In the genomic region with DNA sequence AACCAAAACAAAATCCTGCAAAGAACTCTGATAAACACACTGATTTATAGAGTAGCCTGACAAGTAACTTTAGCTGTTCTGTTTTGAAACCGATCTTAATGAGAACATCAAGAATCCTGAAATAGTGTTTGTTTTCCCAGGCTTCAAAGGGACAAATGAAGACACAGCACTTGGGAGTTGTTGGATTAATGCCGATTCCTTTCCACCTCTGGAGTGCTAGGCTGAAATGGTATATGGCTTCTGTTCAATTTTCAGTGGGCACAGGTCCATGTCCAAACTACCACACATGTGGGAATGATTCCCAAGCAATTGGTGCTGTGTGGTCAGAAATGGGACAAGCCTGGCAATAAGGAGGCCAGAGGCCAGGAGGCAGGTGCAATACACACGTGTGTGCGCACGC, we compare ENCODE assay signal across 12 mouse cellular contexts. TPM values are rescaled to one million over a fixed set of nuclear protein-coding genes. Genes with fewer than 3 reads are reported as not detected.
A peak's percentile ranks its signal among the peaks of the same experiment; 100 is the strongest.
DNase-seq lines count a peak whose midpoint lies in the region; ATAC-seq and TF ChIP-seq lines count a peak whose summit lies in the region.
"Had no signal": no experiment of that assay in that cellular context is flagged by ENCODE, and none has a peak within 500 bp of the region (broad histone marks: within the 10 kb centered on the region; RNA-seq: fewer than 3 reads in every experiment).

No protein-coding gene starts in this region.

- DNase-seq in adrenal gland, postnatal 14 days: peak; percentile 32
- no peak for DNase-seq in adrenal gland, postnatal 25 days
- DNase-seq in layer of hippocampus, adult 2 months (ENCODE audit: low spot score in 2 of 2): no peak
- DNase-seq in layer of hippocampus, adult 11-12 months (ENCODE audit: low spot score): no peak
- peak; percentile 16 for DNase-seq in forelimb bud, embryonic 11.5 days (ENCODE audit: low read depth, low spot score)
- peak; percentile 9 for DNase-seq in lung, embryonic 14.5 days
- DNase-seq in right cerebral cortex, adult 18-20 months: no peak

- no peaks in the 10 kb centered on the region for H3K4me1 ChIP-seq in lung, embryonic 14.5 days (ENCODE audit: insufficient read depth)
- peaks cover 28% of the 10 kb centered on the region for H3K4me1 ChIP-seq in midbrain, embryonic 16.5 days (ENCODE audit: control insufficient read depth, insufficient read depth, low read length)

- peak overlapping the region; percentile 99 for H3K27ac ChIP-seq in layer of hippocampus, adult 2 months
- no peak overlapping the region for H3K27ac ChIP-seq in lung, embryonic 14.5 days (ENCODE audit: low read depth)
- H3K27ac ChIP-seq in midbrain, embryonic 16.5 days (ENCODE audit: low read length): no peak overlapping the region
- H3K27ac ChIP-seq: embryonic facial prominence, embryonic 12.5 days; heart, adult 2 months; midbrain, embryonic 15.5 days had no signal

- H3K36me3 ChIP-seq in lung, embryonic 14.5 days (ENCODE audit: insufficient read depth): no peaks in the 10 kb centered on the region
- H3K36me3 ChIP-seq in midbrain, embryonic 16.5 days (ENCODE audit: control insufficient read depth, insufficient read depth, low read length): peaks cover 2% of the 10 kb centered on the region; the same call in 1 of the 2 replicates
- H3K36me3 ChIP-seq: midbrain, embryonic 15.5 days had no signal

- ATAC-seq in lung, embryonic 14.5 days (ENCODE audit: insufficient read depth): no peak
- ATAC-seq in midbrain, embryonic 16.5 days: no peak
- ATAC-seq: midbrain, embryonic 15.5 days; Patski had no signal

- TF ChIP-seq CTCF in layer of hippocampus, adult 2 months (conservative IDR thresholded peaks at IDR 0.05): no peak
- no peak for TF ChIP-seq CTCF in lung, embryonic 14.5 days (IDR thresholded peaks at IDR 0.05; ENCODE audit: low read depth)

- no peaks in the 10 kb centered on the region for H3K9me3 ChIP-seq in lung, embryonic 14.5 days (ENCODE audit: low read depth, low read length)
- H3K9me3 ChIP-seq in midbrain, embryonic 16.5 days (replicated peaks; ENCODE audit: control insufficient read depth, low read length, poor library complexity, severe bottlenecking): no peaks in the 10 kb centered on the region
- H3K9me3 ChIP-seq: embryonic facial prominence, embryonic 12.5 days; midbrain, embryonic 15.5 days had no signal

- no peak overlapping the region for H3K4me2 ChIP-seq in lung, embryonic 14.5 days
- no peak overlapping the region for H3K4me2 ChIP-seq in midbrain, embryonic 16.5 days (ENCODE audit: low read length)
- H3K4me2 ChIP-seq: embryonic facial prominence, embryonic 12.5 days had no signal

- H3K9ac ChIP-seq in lung, embryonic 14.5 days: no peak overlapping the region
- no peak overlapping the region for H3K9ac ChIP-seq in midbrain, embryonic 16.5 days (ENCODE audit: low read depth, low read length)
- H3K9ac ChIP-seq: embryonic facial prominence, embryonic 12.5 days; midbrain, embryonic 15.5 days had no signal

- peak overlapping the region; percentile 38 for H3K4me3 ChIP-seq in layer of hippocampus, adult 2 months
- H3K4me3 ChIP-seq in lung, embryonic 14.5 days (ENCODE audit: low read depth, low read length): no peak overlapping the region
- no peak overlapping the region for H3K4me3 ChIP-seq in midbrain, embryonic 16.5 days (ENCODE audit: low read depth, low read length)
- H3K4me3 ChIP-seq: embryonic facial prominence, embryonic 12.5 days; heart, adult 2 months; midbrain, embryonic 15.5 days had no signal

- 74% methylated on average over 5 of the region's 5 CpGs for WGBS in lung, embryonic 14.5 days
- 79% methylated on average over 5 of the region's 5 CpGs for WGBS in midbrain, embryonic 16.5 days

- H3K27me3 ChIP-seq in lung, embryonic 14.5 days (ENCODE audit: insufficient read depth, low read length): no peaks in the 10 kb centered on the region
- no peaks in the 10 kb centered on the region for H3K27me3 ChIP-seq in midbrain, embryonic 16.5 days (ENCODE audit: control insufficient read depth, insufficient read depth, low read depth, low read length)
- H3K27me3 ChIP-seq: embryonic facial prominence, embryonic 12.5 days; midbrain, embryonic 15.5 days; Patski had no signal

RNA-seq across cellular contexts. Expression of gene Rab11fip2, which starts 3.7 kb away (rescaled TPM):
- 16.8 and 21.5 TPM in 2 replicates for total RNA-seq in adrenal gland, postnatal 14 days (2021)
- total RNA-seq in adrenal gland, postnatal 25 days (2021): 16.1 and 22.3 TPM in 2 replicates
- total RNA-seq in layer of hippocampus, adult 2 months (2021): 10 to 100 TPM; 78.5 to 78.7 TPM
- polyA plus RNA-seq in lung, embryonic 14.5 days (2014; fragmentation: Nextera tagmentation; extraction: Ambion mirVana): 3.9 and 4.2 TPM in 2 replicates
- 9.2 and 9.3 TPM in 2 replicates for polyA plus RNA-seq in midbrain, embryonic 16.5 days (2015; fragmentation: Nextera tagmentation; extraction: Ambion mirVana)

Comparison
In these comparisons a context has a peak if more than half of its experiments do, and no peak if none do; other contexts are left out.
1. DNase-seq: peak in adrenal gland, postnatal 14 days (single experiment), forelimb bud, embryonic 11.5 days (single experiment) and lung, embryonic 14.5 days (single experiment); none in adrenal gland, postnatal 25 days (single experiment), layer of hippocampus, adult 2 months (0 of 2), layer of hippocampus, adult 11-12 months (single experiment) and right cerebral cortex, adult 18-20 months (single experiment).